Mouse (Mus musculus) cortical plate, adult 2 months (tissue): ENCODE results near the gene Spata25.
"Not testable (repeated sequence)": the region's sequence is repeated elsewhere in the genome, so short reads cannot be mapped to it uniquely, and the experiment has no call there.

Experiments used
- CTCF ChIP-seq: fragments of 200-500 bp; IDR thresholded peaks from 2 replicates; pipeline ENCODE4 v1.5.1; 2011; ENCODE audit warnings: mild to moderate bottlenecking, control low read depth, low read length; ENCODE audit not compliant: insufficient read depth; ENCODE audit errors: extremely low read depth
- POLR2A ChIP-seq: fragments of 200-500 bp; IDR thresholded peaks from 2 replicates; pipeline ENCODE4 v1.6.1; 2011; ENCODE audit warnings: mild to moderate bottlenecking, low read length, control low read depth; ENCODE audit not compliant: insufficient read depth; ENCODE audit errors: extremely low read depth

- TF ChIP-seq CTCF, POLR2A: not testable (repeated sequence)
These were observed 35.1 kb upstream of the Spata25 start for GRCm38 (mm10) chr2:164863411-164863810.
